Mouse (Mus musculus) CD4-positive helper T cell, adult 2 months (primary cell): ENCODE data around the gene Gm15319.
"Not testable (repeated sequence)": the region's sequence is repeated elsewhere in the genome, so short reads cannot be mapped to it uniquely, and the experiment has no call there.

Experiments
- DNase-seq: peaks from one replicate; pipeline ENCODE4 v3.0.0-alpha.2; 2012; ENCODE audit warnings: low read depth, missing footprints, low spot score

Gene Gm15319

DNA sequence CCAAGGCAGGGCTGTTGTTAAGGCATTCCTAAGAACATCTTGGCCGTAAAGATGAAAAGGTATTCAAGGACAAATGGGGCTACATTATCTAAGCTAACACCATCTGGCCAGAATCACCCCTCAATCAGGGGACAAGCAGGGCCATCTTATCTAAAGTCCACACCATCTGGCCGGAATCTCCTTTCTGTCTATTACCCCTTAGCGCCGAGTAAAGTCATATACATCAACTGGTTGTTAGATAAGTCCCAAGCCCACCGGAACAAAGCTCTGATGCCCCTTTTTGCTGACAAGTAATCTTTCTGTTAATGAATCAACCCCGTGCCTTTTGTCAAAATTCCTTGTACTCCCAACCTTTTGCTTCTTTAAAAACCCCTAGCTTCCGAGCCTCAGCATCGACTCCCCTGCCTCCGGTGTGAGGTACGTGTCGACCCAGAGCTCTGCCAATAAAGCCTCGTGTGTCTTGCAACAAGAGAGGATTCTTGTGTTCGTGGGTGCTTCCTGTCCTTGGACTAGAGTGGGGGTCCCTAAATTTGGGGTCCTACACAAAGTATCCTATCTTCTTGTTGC, 65.0 kb downstream of the Gm15319 start:
- DNase-seq: peak; percentile 0

DNA sequence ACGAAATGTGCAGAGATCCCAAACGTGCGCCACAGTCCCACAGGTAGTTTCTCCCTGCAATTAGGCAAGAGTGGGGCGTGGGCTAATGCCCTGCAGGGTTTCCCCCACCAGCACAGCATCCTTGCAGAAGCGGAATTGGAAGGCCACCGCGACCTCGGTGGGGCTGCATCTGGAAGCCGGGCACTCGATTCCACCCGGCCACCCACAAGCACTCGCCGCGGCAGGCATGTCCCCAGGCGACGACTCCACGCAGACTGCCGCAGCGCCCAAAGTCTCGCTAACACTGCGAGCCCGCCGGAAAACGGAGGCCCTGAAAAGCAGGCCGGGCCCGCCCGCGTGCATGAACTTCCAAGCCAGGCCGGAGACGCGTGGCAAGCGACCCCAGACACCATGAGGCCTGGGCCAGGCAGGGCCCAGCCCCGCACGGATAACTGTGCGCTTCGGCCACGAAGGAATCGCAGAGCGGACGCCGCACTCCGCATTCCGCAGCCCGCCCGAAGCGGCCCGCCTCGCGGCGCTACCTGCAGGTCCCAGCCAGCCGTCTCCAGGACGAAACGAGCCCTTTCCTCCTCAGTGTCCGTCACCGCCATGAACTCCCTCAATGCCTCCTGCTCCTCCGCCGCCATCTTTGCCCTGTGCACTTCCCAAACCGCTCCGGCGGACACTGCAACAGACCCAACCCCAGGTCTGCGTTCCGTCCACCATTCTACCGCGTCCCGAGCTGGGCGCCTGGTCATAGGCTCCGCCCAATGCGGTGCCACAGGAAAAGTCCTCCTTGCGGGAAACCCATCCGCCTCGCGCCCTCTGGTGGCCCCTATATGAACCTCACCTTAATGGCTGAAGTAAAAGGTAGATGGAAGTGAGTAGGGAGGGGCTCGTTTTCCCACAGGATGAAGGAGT, 66.0 kb downstream of the Gm15319 start:
- peak; percentile 88 for DNase-seq

DNA sequence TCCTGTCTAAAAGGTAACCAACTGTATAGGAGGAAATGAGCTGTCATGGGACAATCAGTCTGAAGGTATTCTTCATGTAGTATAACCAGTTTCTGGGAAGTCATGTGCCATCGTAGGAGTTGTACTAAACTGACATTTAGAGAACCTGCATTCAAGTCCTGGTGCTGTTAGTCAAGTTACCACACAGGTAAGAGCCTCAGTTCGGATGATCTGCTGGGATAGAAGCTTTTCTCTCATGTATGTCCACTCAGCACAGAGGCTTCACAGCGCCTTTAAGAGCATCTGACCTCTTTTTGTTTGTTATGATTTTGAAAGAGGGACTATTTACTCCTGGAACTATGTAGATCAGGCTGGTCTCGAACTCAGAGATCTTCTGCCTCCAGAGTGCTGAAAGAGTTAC, 67.1 kb downstream of the Gm15319 start:
- not testable (repeated sequence) for DNase-seq

DNA sequence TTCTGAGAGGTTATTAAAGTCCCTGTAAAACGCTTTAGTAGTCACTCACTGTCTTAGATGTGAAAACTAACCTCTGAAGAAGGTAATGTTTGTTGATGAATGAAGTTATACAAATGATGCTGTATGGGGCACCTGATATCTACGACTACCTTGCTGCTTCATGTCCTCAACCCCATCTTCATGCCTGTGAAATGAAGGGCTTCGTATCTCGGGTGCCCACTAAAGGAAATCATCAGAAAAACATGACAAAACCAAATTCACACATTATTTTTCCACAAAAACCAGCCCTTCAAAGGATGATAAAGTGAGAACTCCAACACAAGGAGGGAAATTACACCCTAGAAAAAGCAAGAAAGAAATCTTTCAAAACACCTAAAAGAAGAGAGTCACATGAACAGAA, 68.2 kb downstream of the Gm15319 start:
- not testable (repeated sequence) for DNase-seq

DNA sequence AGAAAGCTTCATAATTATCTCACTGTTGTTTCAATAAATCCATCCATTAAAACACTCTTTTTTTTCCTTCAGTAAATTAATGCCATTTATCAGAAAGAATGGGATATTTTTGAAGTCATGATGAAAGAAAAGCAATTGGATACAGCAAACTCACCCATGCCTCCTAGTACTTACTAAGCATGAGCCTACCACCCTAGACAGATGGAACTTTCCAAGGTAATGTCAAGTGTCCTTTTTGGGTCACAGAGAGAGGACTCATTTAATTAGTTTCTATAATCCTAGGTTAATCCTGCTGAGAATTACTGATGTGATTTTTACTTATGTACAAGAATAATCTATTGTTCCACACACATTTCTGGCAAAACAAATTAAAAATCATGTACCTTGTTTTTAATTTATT, 69.0 kb downstream of the Gm15319 start:
- DNase-seq: not testable (repeated sequence)

DNA sequence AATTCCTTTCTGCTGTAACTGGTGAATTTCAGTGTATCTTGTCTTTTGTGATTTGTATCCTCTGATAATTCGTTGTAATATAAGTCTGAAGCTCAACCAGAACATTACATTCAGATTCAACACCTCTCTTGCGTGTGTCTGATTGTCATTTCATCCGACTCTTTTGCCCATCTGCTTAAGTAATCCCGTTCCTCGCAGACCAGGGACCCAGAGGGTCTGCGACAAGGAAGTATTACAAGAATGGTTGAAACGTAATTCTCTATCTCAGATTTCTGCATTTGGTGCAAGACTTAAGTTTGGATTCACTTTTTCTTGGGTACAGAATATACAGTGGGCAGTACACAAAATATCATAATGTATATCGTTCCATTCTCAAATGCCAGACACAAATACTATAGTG, 73.0 kb downstream of the Gm15319 start:
- DNase-seq: not testable (repeated sequence)

DNA sequence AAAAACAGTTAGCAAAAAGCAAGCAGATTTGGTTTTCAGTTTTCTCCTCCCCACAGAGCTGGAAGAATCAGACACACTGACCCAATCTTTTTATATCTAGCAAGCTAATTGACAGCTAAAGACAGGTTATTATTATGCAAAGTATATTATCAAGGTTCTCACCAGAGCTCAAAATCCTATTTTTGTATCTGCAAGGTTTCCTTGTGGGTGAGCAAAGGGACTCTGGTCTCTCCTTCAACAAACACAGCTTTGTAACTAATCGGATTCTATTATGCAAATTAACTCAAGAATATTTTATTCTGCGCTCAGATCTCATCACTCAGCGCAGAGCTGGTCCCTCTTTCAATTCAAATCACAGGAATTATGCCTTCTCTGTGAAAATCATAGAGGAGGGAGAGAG, 74.1 kb downstream of the Gm15319 start:
- DNase-seq: not testable (repeated sequence)

DNA sequence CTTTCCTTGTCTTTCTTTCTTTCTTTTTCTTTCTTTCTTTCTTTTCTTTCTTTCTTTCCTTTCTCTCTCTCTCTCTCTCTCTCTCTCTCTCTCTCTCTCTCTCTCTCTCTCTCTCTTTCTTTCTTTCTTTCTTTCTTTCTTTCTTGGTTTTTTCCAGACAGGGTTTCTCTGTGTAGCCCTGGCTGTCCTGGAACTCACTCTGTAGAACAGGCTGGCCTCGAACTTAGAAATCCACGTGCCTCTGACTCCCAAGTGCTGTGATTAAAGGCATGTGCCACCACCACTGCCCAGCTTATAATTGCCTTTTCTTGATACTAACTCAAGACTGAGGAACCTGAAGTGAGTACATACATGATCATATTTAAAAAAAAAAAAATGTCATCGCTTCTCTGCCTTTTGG, 75.3 kb downstream of the Gm15319 start:
- not testable (repeated sequence) for DNase-seq
